Mouse (Mus musculus) intestine, postnatal 0 days (tissue): ENCODE measurements around the gene Lamtor2. TPM values are rescaled to one million over a fixed set of nuclear protein-coding genes. Genes with fewer than 3 reads are reported as not detected.

Experiments used
- ATAC-seq: fragments of 200-750 bp; cut with Nextera tagmentation; 2 replicates; pipeline ENCODE4 v1.8.0; 2017; ENCODE audit warnings: mild to moderate bottlenecking, moderate TSS enrichment, moderate library complexity
- H3K27ac ChIP-seq: fragments of 300-500 bp; sonication (generic); 2 replicates; pipeline ENCODE4 v1.5.1; 2014; ENCODE audit warnings: mild to moderate bottlenecking, low read depth, low read length, moderate library complexity
- H3K27me3 ChIP-seq: fragments of 300-500 bp; sonication (generic); replicated peaks from 2 replicates; pipeline ENCODE4 v1.6.1; 2014; ENCODE audit warnings: low read length, mixed read lengths; ENCODE audit not compliant: control insufficient read depth, insufficient read depth
- H3K36me3 ChIP-seq: fragments of 300-500 bp; sonication (generic); 2 replicates; pipeline ENCODE4 v1.6.1; 2014; ENCODE audit warnings: mild to moderate bottlenecking, moderate library complexity; ENCODE audit not compliant: control insufficient read depth, insufficient read depth
- H3K4me1 ChIP-seq: fragments of 300-500 bp; sonication (generic); replicated peaks from 2 replicates; pipeline ENCODE4 v1.6.1; 2014; ENCODE audit warnings: antibody characterized with exemption, low read length, mixed read lengths; ENCODE audit not compliant: control insufficient read depth, insufficient read depth
- H3K4me2 ChIP-seq: fragments of 300-500 bp; sonication (generic); replicated peaks from 2 replicates; pipeline ENCODE4 v1.6.1; 2014; ENCODE audit warnings: low read depth, mild to moderate bottlenecking, moderate library complexity
- H3K4me3 ChIP-seq: fragments of 300-500 bp; sonication (generic); 2 replicates; pipeline ENCODE4 v1.5.1; 2014; ENCODE audit warnings: low read depth, low read length
- H3K9ac ChIP-seq: fragments of 300-500 bp; sonication (generic); 2 replicates; pipeline ENCODE4 v1.6.1; 2014; ENCODE audit warnings: mild to moderate bottlenecking, low read depth, low read length
- H3K9me3 ChIP-seq: fragments of 300-500 bp; sonication (generic); 2 replicates; pipeline ENCODE4 v1.6.1; 2016; ENCODE audit warnings: mixed run types; ENCODE audit not compliant: control insufficient read depth
- CTCF ChIP-seq: sonication (generic); IDR thresholded peaks from 2 replicates; pipeline ENCODE4 v1.5.1; 2016; ENCODE audit warnings: low read depth, mild to moderate bottlenecking, control low read depth, antibody characterized with exemption, moderate library complexity
- WGBS: fragments of 180-500 bp; shearing (Covaris S2); extraction: QIAGEN DNeasy Blood & Tissue Kit; methylation state at CpG from one replicate; pipeline ENCODE4 v1.1.7; 2014; 5-methylcytosine and 5-hydroxymethylcytosine counted together
- polyA plus RNA-seq: library from polyadenylated mRNA; unstranded; fragments of >200 nt; fragmentation: Nextera tagmentation; extraction: Ambion mirVana; gene quantifications from 2 replicates; pipeline ENCODE4 v1.2.1, GENCODE M21; 2015

Gene Lamtor2
- polyA plus RNA-seq, 1 experiment from 2014 or later = 171 TPM

- no peaks in the 10 kb centered on the region for H3K4me1 ChIP-seq
- H3K4me2 ChIP-seq = no peak overlapping the region
- no peak for TF ChIP-seq CTCF
- ATAC-seq = no peak
- H3K36me3 ChIP-seq = peaks cover 40% of the 10 kb centered on the region
- no peaks in the 10 kb centered on the region for H3K9me3 ChIP-seq
- H3K9ac ChIP-seq = no peak overlapping the region
- no peak overlapping the region for H3K27ac ChIP-seq
- H3K4me3 ChIP-seq = no peak overlapping the region
- WGBS = 87% methylated on average over 5 of the region's 5 CpGs
- no peaks in the 10 kb centered on the region for H3K27me3 ChIP-seq
Measured at GRCm38 (mm10) chr3:88555069-88555605, 2.3 kb upstream of the Lamtor2 start.

- H3K4me2 ChIP-seq = peak overlapping the region; percentile 93
- peak; percentile 45; the same call in 1 of the 2 replicates for TF ChIP-seq CTCF
- peak; percentile 13; the same call in 1 of the 2 replicates for ATAC-seq
- H3K27me3 ChIP-seq = no peaks in the 10 kb centered on the region
- peak overlapping the region; percentile 83 for H3K4me3 ChIP-seq
- H3K27ac ChIP-seq = peak overlapping the region; percentile 91
- no peaks in the 10 kb centered on the region for H3K9me3 ChIP-seq
- 1% methylated on average over 40 of the region's 41 CpGs for WGBS
- H3K4me1 ChIP-seq = no peaks in the 10 kb centered on the region
- H3K9ac ChIP-seq = peak overlapping the region; percentile 85
- H3K36me3 ChIP-seq = peaks cover 29% of the 10 kb centered on the region
Measured at GRCm38 (mm10) chr3:88553880-88554586, 1.2 kb upstream of the Lamtor2 start.

- H3K27ac ChIP-seq = peak within 1 kb of the TSS; percentile 91
- peak within 1 kb of the TSS; percentile 83 for H3K4me3 ChIP-seq
- TF ChIP-seq CTCF = peak; percentile 87
- H3K27me3 ChIP-seq = no peaks in the 10 kb centered on the region
- peak within 1 kb of the TSS; percentile 85 for H3K9ac ChIP-seq
- peaks cover 24% of the 10 kb centered on the region for H3K36me3 ChIP-seq
- H3K9me3 ChIP-seq = no peaks in the 10 kb centered on the region
- ATAC-seq = peak; percentile 81
- under 1% methylated on average over 26 of the region's 37 CpGs for WGBS
- no peaks in the 10 kb centered on the region for H3K4me1 ChIP-seq
- peak within 1 kb of the TSS; percentile 93 for H3K4me2 ChIP-seq
Measured at GRCm38 (mm10) chr3:88553525-88553879, 628 bp upstream of the Lamtor2 start, which contains the start of gene Ubqln4. Gene Ubqln4, plus strand, starts transcription at chr3:88553758.

GRCm38 (mm10) chr3:88552082-88552645 lies 710 bp downstream of the Lamtor2 start:
- peak overlapping the region; percentile 85 for H3K9ac ChIP-seq
- H3K9me3 ChIP-seq = no peaks in the 10 kb centered on the region
- no peaks in the 10 kb centered on the region for H3K4me1 ChIP-seq
- peak overlapping the region; percentile 93 for H3K4me2 ChIP-seq
- H3K27me3 ChIP-seq = no peaks in the 10 kb centered on the region
- WGBS = 14% methylated on average over 16 of the region's 16 CpGs
- H3K4me3 ChIP-seq = peak overlapping the region; percentile 83
- H3K36me3 ChIP-seq = peaks cover 12% of the 10 kb centered on the region
- ATAC-seq = no peak
- no peak for TF ChIP-seq CTCF
- peak overlapping the region; percentile 79 for H3K27ac ChIP-seq

GRCm38 (mm10) chr3:88551586-88551985 lies 1.3 kb downstream of the Lamtor2 start:
- Histone ChIP-seq H3K27ac (peak overlapping the region; percentile 79; the same call in 1 of the 2 replicates), H3K4me2 (peak overlapping the region; percentile 93), H3K9me3 (no peaks in the 10 kb centered on the region), H3K9ac (no peak overlapping the region), H3K27me3 (no peaks in the 10 kb centered on the region), H3K4me3 (peak overlapping the region; percentile 83), H3K36me3 (peaks cover 7% of the 10 kb centered on the region), H3K4me1 (no peaks in the 10 kb centered on the region)
- no peak for ATAC-seq
- WGBS = 42% methylated on average over 4 of the region's 4 CpGs
- no peak for TF ChIP-seq CTCF

GRCm38 (mm10) chr3:88548180-88548917 lies 4.5 kb downstream of the Lamtor2 start, which contains the start of gene Rab25:
Gene Rab25, minus strand, starts transcription at chr3:88548300.
- 29% methylated on average over 18 of the region's 18 CpGs for WGBS
- Histone ChIP-seq H3K36me3 (no peaks in the 10 kb centered on the region), H3K9ac (peak within 1 kb of the TSS; percentile 22; the same call in 1 of the 2 replicates), H3K4me1 (no peaks in the 10 kb centered on the region), H3K4me2 (peak within 1 kb of the TSS; percentile 64), H3K4me3 (peak within 1 kb of the TSS; percentile 35), H3K27me3 (no peaks in the 10 kb centered on the region), H3K27ac (peak within 1 kb of the TSS; percentile 90), H3K9me3 (no peaks in the 10 kb centered on the region)
- ATAC-seq = peak; percentile 31
- no peak for TF ChIP-seq CTCF
